Mouse (Mus musculus) inflammation-experienced regulatory T-cells, adult 16 weeks (primary cell): Measurements from ENCODE around the gene Ctsz. TPM values are rescaled to one million over a fixed set of nuclear protein-coding genes. Genes with fewer than 3 reads are reported as not detected.

Experiments
- polyA plus RNA-seq: library from polyadenylated mRNA; unstranded; fragments of 100-300 nt; shearing (Covaris generic); gene quantifications from one replicate; pipeline ENCODE4 v1.2.1, GENCODE M21; 2017

Ctsz gene
- 147 TPM for polyA plus RNA-seq

GRCm38 (mm10) chr2:174438737-174439449 lies at the start of gene Ctsz:
TSS of gene Ctsz (minus strand) at chr2:174439039.

GRCm38 (mm10) chr2:174472818-174473549 lies 34.1 kb upstream of the Ctsz start, which contains the start of gene Prelid3b:
TSS of gene Prelid3b (minus strand) at chr2:174473081.

GRCm38 (mm10) chr2:174463789-174464523 lies 25.1 kb upstream of the Ctsz start, which contains the start of gene Atp5e:
TSS of gene Atp5e (minus strand) at chr2:174464105.

GRCm38 (mm10) chr2:174450353-174450752 lies 11.5 kb upstream of the Ctsz start, which contains the start of gene Tubb1:
TSS of gene Tubb1 (plus strand) at chr2:174450695.

GRCm38 (mm10) chr2:174415731-174416310 lies 23.0 kb downstream of the Ctsz start, which contains the start of gene Nelfcd:
TSS of gene Nelfcd (plus strand) at chr2:174415804.

Other genes starting within 250 kb of the Ctsz start
- 87.4 TPM for gene Gnas, start 154.7 kb downstream of the Ctsz start, polyA plus RNA-seq
- not detected for gene Gm20721, start 92.3 kb downstream of the Ctsz start, polyA plus RNA-seq
- gene Nelfcd, start 23.2 kb downstream of the Ctsz start, polyA plus RNA-seq: 87.4 TPM
- gene Tubb1, start 11.7 kb upstream of the Ctsz start, polyA plus RNA-seq: 0.21 TPM
- gene Atp5e, start 25.1 kb upstream of the Ctsz start, polyA plus RNA-seq: 455 TPM
- 94.2 TPM for gene Prelid3b, start 34.0 kb upstream of the Ctsz start, polyA plus RNA-seq
- gene Zfp831, start 204.5 kb upstream of the Ctsz start, polyA plus RNA-seq: 19.6 TPM